Mouse (Mus musculus): ENCODE data around the gene Zglp1.

The Zglp1 gene

GRCm38 (mm10) chr9:21067006-21067684 is at the start of gene Zglp1:
Gene Zglp1, minus strand, starts transcription at chr9:21067093.
- no peak for DNase-seq

DNA sequence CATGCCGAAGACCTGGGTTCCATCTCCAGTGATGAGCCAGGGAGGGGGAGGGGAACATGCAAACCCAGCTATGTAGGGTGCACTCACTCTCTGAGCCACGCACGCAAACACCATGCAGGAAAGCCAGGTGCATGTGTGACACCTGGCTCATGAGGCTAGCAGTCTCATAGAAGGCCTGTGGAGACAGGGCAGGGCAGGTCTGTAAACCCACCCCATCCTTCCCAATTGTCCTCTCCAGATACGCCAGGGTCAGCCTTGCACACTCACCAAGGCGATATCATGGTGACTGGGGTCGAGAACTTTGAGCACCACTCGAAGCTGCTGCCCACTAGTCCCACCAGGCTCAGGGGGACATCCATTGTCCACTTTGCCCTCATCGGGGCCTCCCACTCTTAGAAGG is 48.2 kb upstream of the Zglp1 start:
- no peak for DNase-seq

GRCm38 (mm10) chr9:21114190-21114589 is 47.3 kb upstream of the Zglp1 start:
- DNase-seq = no peak

DNA sequence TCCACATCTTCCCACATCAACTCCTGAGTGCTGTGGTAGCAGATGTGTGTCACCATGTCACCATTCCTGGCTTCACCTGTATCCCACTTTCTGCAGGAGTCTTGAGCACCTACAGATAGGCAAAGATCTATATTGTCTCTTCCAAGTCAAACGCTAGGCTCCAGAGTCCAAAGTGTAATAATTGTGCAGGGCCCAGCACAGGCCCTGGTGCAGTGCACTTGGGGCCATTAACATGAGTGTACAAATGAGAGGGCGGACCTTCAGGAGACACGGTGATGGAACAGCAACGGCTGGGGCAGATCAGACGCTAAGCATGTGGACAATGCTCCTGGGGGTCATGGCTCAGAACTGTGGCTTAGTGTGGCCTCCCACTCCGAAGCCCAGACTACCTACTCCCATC is 46.9 kb upstream of the Zglp1 start:
- no peak for DNase-seq

DNA sequence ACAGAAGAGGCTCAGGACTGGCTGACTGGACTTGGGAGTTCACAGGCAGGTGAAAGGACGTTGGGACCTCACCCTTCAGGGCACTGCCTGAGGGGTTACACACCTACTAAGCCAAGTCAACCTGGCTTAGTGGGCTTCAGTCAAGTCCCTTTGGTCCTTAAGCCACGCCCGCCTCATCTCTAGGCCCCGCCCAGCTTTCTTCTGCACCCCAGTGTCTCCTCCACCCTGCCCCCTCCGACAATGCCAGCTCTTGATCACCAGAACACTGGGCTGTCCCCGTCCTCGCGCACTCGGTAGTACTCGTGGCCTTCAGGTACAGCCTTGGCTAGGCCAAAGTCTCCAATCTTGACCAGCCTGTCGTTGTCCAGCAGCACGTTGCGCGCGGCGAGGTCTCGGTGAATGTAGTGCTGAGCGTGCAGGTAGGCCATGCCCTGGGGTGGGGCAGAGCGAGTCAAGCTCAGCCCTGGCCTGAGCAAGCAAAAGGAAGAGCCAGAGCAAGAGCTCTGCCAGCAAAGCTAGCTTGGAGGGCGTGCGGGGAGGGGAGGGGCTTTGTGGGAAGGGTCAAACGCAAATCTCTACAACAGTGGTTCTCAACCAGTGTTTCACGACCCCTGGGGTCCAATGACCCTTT is 40.8 kb upstream of the Zglp1 start:
- DNase-seq = no peak

GRCm38 (mm10) chr9:21105760-21106564 is 39.1 kb upstream of the Zglp1 start:
- peak; percentile 37 for DNase-seq

- no peak for DNase-seq
Measured at GRCm38 (mm10) chr9:21104814-21105213, 37.9 kb upstream of the Zglp1 start.

GRCm38 (mm10) chr9:21102076-21102475 is 35.2 kb upstream of the Zglp1 start:
- no peak for DNase-seq

- DNase-seq = no peak
Measured at GRCm38 (mm10) chr9:21100447-21101161, 33.7 kb upstream of the Zglp1 start.

DNA sequence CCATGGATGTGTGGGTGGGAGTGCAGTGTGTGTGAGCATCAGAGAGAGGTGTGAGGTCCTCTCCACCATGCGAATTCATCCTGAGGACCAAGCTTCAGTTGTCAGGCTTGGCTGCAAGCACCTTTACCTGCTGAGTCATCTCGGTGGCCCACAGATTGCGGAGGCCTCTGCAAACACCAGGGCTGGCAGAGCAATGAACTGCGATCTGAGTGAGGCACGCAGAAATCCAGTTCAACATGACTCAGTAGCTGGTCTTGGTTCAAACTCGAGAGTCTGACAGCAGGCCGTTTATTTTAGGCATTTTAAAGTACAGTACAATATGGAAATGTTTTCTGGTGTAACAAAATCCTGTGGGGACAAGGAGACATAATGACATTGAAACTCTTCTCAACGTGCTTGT is 30.9 kb upstream of the Zglp1 start:
- DNase-seq = peak; percentile 90

GRCm38 (mm10) chr9:21095958-21096357 is 29.1 kb upstream of the Zglp1 start:
- no peak for DNase-seq

- DNase-seq = no peak
Measured at GRCm38 (mm10) chr9:21093423-21093822, 26.5 kb upstream of the Zglp1 start.

DNA sequence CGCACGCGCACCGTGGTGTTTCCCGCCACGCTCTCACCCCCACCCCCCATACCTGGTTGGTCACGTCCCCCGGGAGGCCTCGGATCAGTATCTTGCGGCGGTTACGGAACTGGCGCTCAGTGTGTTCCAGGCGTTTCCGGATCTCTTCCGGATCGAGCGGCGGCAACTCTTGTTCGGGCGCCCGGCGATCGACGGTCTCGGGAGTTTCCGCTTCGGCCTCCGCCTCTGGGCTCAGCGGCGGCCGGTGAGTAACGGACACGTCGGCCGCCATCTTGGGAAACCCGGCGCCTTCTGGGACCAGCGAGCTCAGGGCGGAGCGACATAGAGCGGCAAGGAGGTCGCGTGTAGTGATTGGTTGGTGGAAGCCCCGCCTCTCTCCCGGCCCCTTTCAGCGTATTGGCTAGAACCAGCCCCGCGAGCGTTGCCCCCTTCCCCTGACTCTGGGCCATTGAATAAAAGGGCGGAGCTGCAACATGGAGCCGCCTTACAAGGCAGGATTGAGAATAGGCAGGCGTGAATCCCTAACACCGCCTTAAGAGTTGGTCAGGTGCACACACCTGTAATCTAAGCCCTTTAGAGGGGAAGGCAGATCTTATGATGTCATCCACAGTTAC is 24.9 kb upstream of the Zglp1 start, which contains the start of the genes Gm38431 and Raver1:
Gene Gm38431 (minus strand): TSS at position 291 of the 614 bp plus-strand sequence.
Gene Raver1 (minus strand): TSS at position 302 of the 614 bp plus-strand sequence.
- DNase-seq = peak; percentile 99

DNA sequence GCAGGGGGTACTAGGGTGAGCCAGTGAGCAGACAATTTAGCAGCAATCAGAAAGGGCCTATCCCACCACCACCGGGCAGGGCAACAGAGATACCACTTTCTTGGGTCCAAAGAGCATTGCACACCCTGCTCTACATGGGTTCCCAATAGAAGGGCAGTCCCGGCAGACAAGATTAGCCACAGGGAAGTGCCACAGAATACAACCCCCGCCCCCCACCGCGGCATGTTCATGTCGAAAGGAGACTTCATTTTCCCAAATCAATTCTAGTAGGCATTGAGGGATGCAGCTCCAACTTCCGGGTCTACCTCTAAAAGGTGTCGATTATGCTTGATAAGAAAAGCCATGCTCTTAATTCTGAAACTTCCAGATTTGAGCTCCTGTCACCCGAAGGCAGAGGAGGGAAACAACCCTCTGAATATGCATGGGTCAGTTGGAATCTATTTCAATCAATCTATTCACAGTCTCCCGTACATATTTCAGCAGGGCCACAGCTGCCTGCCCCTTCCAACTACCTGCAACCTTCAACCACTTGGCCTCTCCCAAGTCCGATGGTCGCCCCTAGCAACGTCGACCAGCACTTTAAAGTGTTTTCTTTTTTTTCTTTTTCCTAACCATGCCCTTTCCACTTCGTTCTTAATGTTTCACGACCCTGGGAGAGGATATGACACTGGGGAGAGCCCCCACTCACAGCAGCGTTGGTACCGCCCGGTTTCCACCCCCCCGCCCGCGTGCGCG is 24.2 kb upstream of the Zglp1 start:
- no peak for DNase-seq

DNA sequence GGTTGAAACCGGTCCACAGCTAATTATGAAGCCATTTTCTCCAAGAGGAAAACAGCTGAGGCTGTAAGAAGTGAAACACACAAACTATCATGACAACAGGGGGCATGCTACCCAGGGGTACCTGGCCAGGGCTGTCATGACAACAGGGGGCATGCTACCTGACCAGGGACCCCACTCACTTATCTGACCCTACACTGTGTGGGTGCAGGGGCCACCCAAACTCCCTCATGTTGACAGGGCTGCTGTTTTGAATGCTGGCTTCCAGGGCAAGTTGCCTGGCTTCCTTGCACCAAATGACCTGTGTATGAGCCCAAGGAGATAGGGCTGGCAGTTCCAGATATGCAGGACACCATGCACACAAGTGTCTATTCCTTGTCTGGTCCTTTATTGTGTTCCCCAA is 23.6 kb upstream of the Zglp1 start:
- no peak for DNase-seq

GRCm38 (mm10) chr9:21083324-21083723 is 16.4 kb upstream of the Zglp1 start:
- no peak for DNase-seq

DNA sequence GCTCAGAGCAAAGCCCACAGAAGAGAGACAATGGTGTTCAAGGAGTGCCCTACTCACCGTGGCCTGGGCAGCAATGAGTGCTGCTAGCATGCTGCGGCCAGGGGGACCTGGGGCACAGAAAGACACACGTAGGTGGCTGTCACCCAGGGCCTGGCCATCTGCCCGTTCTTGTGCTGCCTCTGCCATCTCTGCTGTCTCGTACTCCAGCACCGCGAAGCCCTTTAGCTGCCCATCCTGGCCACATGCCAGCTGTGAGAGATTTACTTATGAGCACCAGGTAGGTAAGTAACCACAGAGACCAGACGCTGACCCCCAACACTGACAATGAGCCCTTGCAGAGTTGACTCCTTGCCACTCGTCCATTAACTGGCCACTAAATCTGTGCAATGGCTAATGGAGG is 14.2 kb upstream of the Zglp1 start:
- DNase-seq = no peak

DNA sequence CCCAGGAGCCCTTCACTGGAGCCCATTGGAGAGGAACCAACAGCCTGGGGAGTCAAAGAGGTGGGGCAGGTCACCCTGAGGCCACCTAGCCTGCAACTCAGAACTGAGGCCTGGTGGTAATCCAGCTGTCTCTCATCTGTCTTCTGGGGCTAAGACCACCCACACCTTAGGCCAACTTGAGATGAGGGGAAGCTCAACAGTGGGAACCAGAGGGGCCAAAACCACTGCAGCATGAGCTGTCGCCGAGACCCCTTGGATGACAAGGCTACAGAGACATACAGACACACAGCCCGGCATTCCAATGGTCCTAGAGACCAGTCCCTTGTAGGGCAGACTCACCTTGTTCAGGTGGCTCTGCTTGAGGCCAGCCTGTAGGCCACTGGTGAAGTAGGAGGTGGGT is 8.7 kb upstream of the Zglp1 start:
- no peak for DNase-seq

GRCm38 (mm10) chr9:21074173-21074572 is 7.3 kb upstream of the Zglp1 start:
- DNase-seq = no peak

DNA sequence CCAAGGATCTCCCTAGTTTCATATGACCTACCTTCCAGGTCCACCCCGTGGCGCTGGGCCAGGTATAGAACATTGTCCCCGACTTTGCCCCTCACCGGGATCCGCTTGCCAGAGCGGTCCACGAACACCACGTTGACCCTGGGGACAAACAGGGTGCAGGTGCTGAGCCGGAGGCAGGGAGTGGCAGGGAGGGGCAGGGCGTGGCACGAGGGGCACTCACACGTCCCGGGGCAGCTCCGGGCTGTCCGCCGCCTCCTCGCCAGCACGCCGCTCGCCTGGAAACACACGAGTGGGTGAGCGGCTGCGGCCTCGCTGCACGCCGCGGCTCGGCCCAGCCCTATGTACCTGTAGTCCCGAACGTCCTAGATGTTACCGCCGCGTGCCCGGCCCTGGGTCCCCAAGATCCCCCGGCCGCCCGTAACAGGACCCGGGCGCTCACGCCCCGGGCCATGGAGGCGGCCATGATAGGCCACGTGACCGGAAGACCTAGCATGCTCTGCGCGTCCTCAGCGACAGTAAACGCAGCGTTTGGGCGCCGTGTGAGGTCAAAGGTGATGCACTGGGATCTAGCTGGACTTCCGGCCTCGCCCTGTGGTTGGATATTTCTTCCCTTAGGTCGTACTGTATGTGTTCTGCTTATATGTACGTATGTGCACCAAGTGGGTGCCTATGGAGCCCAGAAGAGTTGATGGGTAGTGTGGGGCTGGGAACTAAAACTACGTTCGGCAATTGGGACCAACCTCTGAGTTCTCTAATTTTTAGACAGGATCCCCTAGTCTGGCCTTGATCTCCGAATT is 6.3 kb upstream of the Zglp1 start, which contains the start of the genes Gm49373 and Fdx1l:
Gene Gm49373 (minus strand): TSS at position 53 of the 797 bp plus-strand sequence.
Gene Fdx1l (minus strand): TSS at position 571 of the 797 bp plus-strand sequence.
- DNase-seq = peak; percentile 94

DNA sequence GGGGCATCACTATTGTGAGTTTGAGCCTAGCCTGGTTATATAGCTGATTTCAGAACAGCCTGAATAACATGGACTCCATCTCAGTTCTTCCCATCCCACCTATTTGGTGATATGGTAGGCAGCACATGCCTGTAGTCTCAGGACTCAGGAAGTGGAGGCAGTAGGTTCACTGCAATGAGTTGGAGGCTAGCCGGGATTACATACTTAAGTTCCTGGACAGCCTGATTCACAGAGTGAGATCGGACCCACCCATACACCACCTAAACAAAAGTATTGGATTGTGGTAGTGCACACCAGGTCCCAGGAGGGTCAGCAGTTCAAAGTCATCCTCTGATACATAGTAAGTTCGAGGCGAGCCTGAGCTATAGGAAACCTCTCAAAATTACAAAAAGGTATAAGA is 5.7 kb upstream of the Zglp1 start:
- no peak for DNase-seq
